Mouse (Mus musculus) hindbrain, postnatal 0 days (tissue): ENCODE measurements around the gene Ctbp1. TPM values are rescaled to one million over a fixed set of nuclear protein-coding genes. Genes with fewer than 3 reads are reported as not detected.

ENCODE experiments used
- ATAC-seq: fragments of 200-750 bp; cut with Nextera tagmentation; 2 replicates; pipeline ENCODE4 v1.8.0; 2017; ENCODE audit warnings: mild to moderate bottlenecking, moderate TSS enrichment, moderate library complexity
- DNase-seq: peaks from one replicate; pipeline ENCODE4 v3.0.0-alpha.2; 2015; ENCODE audit warnings: low spot score
- H3K27ac ChIP-seq: fragments of 300-500 bp; sonication (generic); 2 replicates; pipeline ENCODE4 v1.5.1; 2014; ENCODE audit warnings: mild to moderate bottlenecking
- H3K27me3 ChIP-seq: fragments of 300-500 bp; sonication (generic); 2 replicates; pipeline ENCODE4 v1.6.1; 2014; ENCODE audit warnings: low read length, mixed read lengths; ENCODE audit not compliant: insufficient read depth
- H3K36me3 ChIP-seq: fragments of 300-500 bp; sonication (generic); 2 replicates; pipeline ENCODE4 v1.6.1; 2014; ENCODE audit warnings: low read length, mixed read lengths; ENCODE audit not compliant: insufficient read depth
- H3K4me1 ChIP-seq: fragments of 300-500 bp; sonication (generic); 2 replicates; pipeline ENCODE4 v1.6.1; 2014; ENCODE audit warnings: antibody characterized with exemption, low read length, mixed read lengths; ENCODE audit not compliant: insufficient read depth
- H3K4me2 ChIP-seq: fragments of 300-500 bp; sonication (generic); 2 replicates; pipeline ENCODE4 v1.6.1; 2014; ENCODE audit warnings: low read depth, mild to moderate bottlenecking, low read length, moderate library complexity, mixed read lengths
- H3K4me3 ChIP-seq: fragments of 300-500 bp; sonication (generic); 2 replicates; pipeline ENCODE4 v1.5.1; 2014; ENCODE audit warnings: low read length
- H3K9ac ChIP-seq: fragments of 300-500 bp; sonication (generic); replicated peaks from 2 replicates; pipeline ENCODE4 v1.6.1; 2014; ENCODE audit warnings: mild to moderate bottlenecking, low read length, moderate library complexity, mixed read lengths
- H3K9me3 ChIP-seq: fragments of 300-500 bp; sonication (generic); 2 replicates; pipeline ENCODE4 v1.6.1; 2016; ENCODE audit warnings: low read length, mixed read lengths
- CTCF ChIP-seq: IDR thresholded peaks from 2 replicates; pipeline ENCODE4 v1.5.1; 2016; ENCODE audit warnings: antibody characterized with exemption, control low read depth, low read depth
- WGBS: fragments of 180-500 bp; shearing (Covaris S2); extraction: QIAGEN DNeasy Blood & Tissue Kit; methylation state at CpG from one replicate; pipeline ENCODE4 v1.1.7; 2014; 5-methylcytosine and 5-hydroxymethylcytosine counted together
- polyA plus RNA-seq: library from polyadenylated mRNA; unstranded; fragments of >200 nt; fragmentation: Nextera tagmentation; extraction: Ambion mirVana; gene quantifications from 2 replicates; pipeline ENCODE4 v1.2.1, GENCODE M21; 2015
- total RNA-seq: library from RNA; depleted of rRNA; stranded (reverse); fragments of >200 nt; gene quantifications from 2 replicates; pipeline ENCODE4 v1.2.3, GENCODE M21; 2014

Gene Ctbp1
- total and polyA plus RNA-seq, 2 experiments from 2014 or later: 378 to 519 TPM

DNA sequence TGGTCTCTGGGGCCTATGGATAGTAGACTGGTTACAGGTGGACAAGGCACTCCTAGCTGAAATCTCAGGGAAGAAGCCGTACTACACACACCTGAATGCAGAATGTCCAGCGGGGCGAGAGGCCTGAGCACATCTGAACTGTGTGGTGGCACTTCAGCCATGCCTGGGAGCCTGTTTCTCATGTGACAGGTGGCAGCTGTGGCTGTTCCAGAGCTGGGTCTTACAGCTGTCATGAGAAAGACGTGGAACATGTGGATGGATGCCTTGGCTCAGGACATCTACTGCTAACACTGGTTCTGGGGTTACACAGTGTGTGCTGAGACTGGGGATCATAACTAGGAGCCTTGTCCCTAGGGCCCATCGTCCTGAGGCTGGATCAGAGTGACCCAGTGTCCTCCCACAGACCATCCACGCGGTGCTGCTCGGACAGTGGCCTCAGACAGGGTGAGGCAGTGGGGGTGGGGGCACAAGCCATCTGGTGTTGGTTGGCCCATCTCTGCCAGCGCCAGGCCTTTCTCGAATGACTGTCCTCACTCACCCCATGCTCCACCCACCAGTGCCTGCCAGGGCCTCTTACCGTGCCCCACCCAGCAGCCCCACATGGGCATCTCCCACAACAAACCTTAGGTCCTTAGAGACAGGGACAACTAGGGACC lies 37.1 kb downstream of the Ctbp1 start:
- Histone ChIP-seq H3K4me2 (no peak overlapping the region), H3K9me3 (no peaks in the 10 kb centered on the region), H3K4me3 (no peak overlapping the region), H3K27me3 (no peaks in the 10 kb centered on the region), H3K4me1 (no peaks in the 10 kb centered on the region), H3K36me3 (0 out of 2 replicates have a peak, but pooled peaks cover 6% of the 10 kb centered on the region), H3K9ac (no peak overlapping the region), H3K27ac (no peak overlapping the region)
- no peak for DNase-seq
- ATAC-seq: no peak
- TF ChIP-seq CTCF: no peak
- 86% methylated on average over 11 of the region's 11 CpGs for WGBS

DNA sequence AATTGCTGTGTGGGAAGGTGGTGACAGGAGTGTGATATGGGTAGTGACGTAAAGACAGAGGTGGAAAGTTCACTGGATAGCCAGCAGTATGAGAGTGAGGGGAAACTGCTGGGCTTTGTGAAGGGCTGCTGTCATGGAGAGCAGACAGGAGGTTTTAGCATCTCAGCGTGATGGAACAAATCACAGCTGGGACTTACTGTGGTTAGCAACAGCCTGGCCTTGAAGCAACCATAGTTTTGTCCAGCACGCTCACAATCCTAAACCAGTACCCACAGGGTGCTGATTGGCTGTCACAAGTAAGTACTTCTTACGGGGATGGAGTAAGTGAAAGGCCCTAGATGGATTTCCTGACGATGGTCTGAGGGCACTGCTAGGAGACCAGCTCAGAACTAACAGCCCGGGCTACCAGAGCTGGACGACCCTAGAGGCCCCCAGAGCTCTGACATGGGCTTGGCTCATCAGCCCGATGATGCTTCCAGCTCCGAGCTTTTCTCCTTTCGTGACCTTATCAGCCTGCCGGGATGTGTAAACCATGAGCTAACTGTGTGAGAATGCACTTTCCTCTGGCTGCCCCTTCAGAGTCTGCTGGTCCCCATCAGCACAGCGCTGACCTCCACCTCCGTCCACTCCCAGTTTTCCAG lies 40.3 kb downstream of the Ctbp1 start:
- Histone ChIP-seq H3K27ac (no peak overlapping the region), H3K27me3 (no peaks in the 10 kb centered on the region), H3K4me1 (no peaks in the 10 kb centered on the region), H3K4me2 (no peak overlapping the region), H3K4me3 (no peak overlapping the region), H3K9me3 (no peaks in the 10 kb centered on the region), H3K9ac (no peak overlapping the region), H3K36me3 (no peaks in the 10 kb centered on the region)
- ATAC-seq (peak; percentile 52), DNase-seq (no peak)
- 51% methylated on average over 13 of the region's 13 CpGs for WGBS
- TF ChIP-seq CTCF: no peak

DNA sequence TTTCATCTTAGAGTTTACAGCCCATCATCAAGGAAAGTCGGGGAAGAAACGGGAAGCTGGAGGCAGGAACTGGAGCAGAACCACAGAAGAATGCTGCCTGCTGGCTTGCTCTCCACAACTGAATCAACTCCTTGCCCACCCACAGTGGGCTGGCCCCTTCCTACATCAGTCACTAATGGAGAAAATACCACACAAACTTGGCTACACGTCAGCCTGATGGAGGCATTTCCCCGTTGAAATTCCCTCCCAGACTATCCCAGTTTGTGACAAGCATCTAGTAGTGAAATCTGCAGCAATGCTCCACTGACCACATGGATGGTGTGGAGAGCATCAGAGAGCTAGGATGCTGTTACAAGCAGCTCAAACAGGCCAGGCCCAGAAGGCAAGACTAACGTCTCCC lies 42.0 kb downstream of the Ctbp1 start:
- no peak for ATAC-seq
- H3K4me2 ChIP-seq: no peak overlapping the region

GRCm38 (mm10) chr5:33230285-33230684 lies 44.5 kb downstream of the Ctbp1 start:
- Histone ChIP-seq H3K9me3 (no peaks in the 10 kb centered on the region), H3K4me3 (no peak overlapping the region), H3K27me3 (no peaks in the 10 kb centered on the region), H3K4me1 (peaks cover 8% of the 10 kb centered on the region; the same call in 1 of the 2 replicates), H3K4me2 (no peak overlapping the region), H3K27ac (no peak overlapping the region), H3K9ac (no peak overlapping the region), H3K36me3 (no peaks in the 10 kb centered on the region)
- WGBS: 23% methylated on average over 5 of the region's 5 CpGs
- peak; percentile 77 for ATAC-seq
- peak; percentile 65 for DNase-seq
- peak; percentile 37; the same call in 1 of the 2 replicates for TF ChIP-seq CTCF

More for the DNA sequence above, 42.0 kb downstream of the Ctbp1 start:
- H3K27ac ChIP-seq: no peak overlapping the region
- no peaks in the 10 kb centered on the region for H3K9me3 ChIP-seq
- H3K27me3 ChIP-seq: no peaks in the 10 kb centered on the region
- no peak for DNase-seq
- TF ChIP-seq CTCF: no peak
- WGBS: 73% methylated on average over 5 of the region's 5 CpGs
- H3K4me3 ChIP-seq: no peak overlapping the region
- no peaks in the 10 kb centered on the region for H3K36me3 ChIP-seq
- no peak overlapping the region for H3K9ac ChIP-seq
- H3K4me1 ChIP-seq: peaks cover 8% of the 10 kb centered on the region; the same call in 1 of the 2 replicates

DNA sequence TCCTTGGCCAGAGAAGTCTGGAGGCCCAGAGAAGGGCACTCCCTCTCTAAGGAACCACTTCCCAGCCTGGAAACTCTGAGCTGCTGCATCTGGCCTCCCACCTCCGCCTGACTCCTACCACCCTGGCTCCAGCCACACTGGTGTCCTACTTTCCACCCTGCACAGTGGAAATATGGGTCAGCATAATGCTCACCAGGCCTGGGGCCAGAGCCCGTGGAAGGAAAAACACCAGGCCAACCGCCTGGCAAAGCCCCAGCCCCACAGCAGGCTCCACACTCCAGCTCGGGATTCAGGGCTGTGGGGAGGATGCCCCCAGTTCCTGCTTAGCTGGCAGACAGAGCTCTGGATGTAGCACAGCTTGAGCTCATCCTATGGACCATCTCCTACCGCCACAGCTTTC lies 46.4 kb downstream of the Ctbp1 start:
- Histone ChIP-seq H3K36me3 (no peaks in the 10 kb centered on the region), H3K27me3 (no peaks in the 10 kb centered on the region), H3K27ac (peak overlapping the region; percentile 62), H3K9me3 (no peaks in the 10 kb centered on the region), H3K4me2 (no peak overlapping the region), H3K4me1 (peaks cover 8% of the 10 kb centered on the region; the same call in 1 of the 2 replicates), H3K9ac (0 out of 2 replicates have a peak overlapping the region, but pooled peaks have one; percentile 1), H3K4me3 (no peak overlapping the region)
- peak; percentile 61 for ATAC-seq
- WGBS: 34% methylated on average over 5 of the region's 5 CpGs
- TF ChIP-seq CTCF: no peak
- DNase-seq: peak; percentile 48

DNA sequence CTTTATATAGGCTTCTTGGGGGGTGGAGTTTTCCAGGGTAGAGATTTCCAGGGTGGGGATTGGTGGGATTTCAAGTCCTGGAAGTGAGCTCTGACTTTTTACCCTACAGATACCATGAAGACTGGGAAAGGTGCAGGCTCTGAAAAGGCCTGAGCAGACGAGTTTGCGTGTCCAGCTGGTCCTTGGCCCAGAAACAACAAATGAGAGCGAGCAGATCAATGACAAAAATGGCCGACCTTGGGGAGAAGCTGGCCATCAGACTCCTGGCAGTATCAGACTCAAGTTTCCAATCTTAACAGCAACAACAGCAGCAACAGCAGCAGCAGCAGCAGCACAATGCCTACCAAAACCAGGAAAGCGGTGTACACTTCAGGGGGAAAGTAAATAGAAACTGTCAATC lies 49.1 kb downstream of the Ctbp1 start:
- Histone ChIP-seq H3K9ac (no peak overlapping the region), H3K9me3 (no peaks in the 10 kb centered on the region), H3K36me3 (no peaks in the 10 kb centered on the region), H3K27me3 (no peaks in the 10 kb centered on the region), H3K4me2 (no peak overlapping the region), H3K4me3 (no peak overlapping the region), H3K4me1 (peaks cover 8% of the 10 kb centered on the region; the same call in 1 of the 2 replicates), H3K27ac (no peak overlapping the region)
- ATAC-seq (no peak), DNase-seq (no peak)
- 88% methylated on average over 5 of the region's 5 CpGs for WGBS
- TF ChIP-seq CTCF: no peak

GRCm38 (mm10) chr5:33224491-33224890 lies 50.3 kb downstream of the Ctbp1 start:
- no peak overlapping the region for H3K27ac ChIP-seq
- no peak overlapping the region for H3K4me3 ChIP-seq
- DNase-seq (no peak), ATAC-seq (no peak)
- peaks cover 12% of the 10 kb centered on the region; the same call in 1 of the 2 replicates for H3K4me1 ChIP-seq
- no peaks in the 10 kb centered on the region for H3K9me3 ChIP-seq
- no peak overlapping the region for H3K9ac ChIP-seq
- H3K4me2 ChIP-seq: no peak overlapping the region
- no peak for TF ChIP-seq CTCF
- H3K27me3 ChIP-seq: no peaks in the 10 kb centered on the region
- 81% methylated on average over 7 of the region's 7 CpGs for WGBS
- no peaks in the 10 kb centered on the region for H3K36me3 ChIP-seq
